Mouse (Mus musculus) thymus, adult 2 months (tissue): ENCODE measurements around the gene Phactr2.

ENCODE experiments used
- CTCF ChIP-seq: fragments of 200-500 bp; IDR thresholded peaks from 2 replicates; pipeline ENCODE4 v1.5.1; 2012; ENCODE audit warnings: mild to moderate bottlenecking, control low read depth, low read length, moderate library complexity, borderline replicate concordance; ENCODE audit not compliant: control insufficient read depth, poor library complexity, insufficient read depth; ENCODE audit errors: extremely low read depth
- POLR2A ChIP-seq: fragments of 200-500 bp; IDR thresholded peaks from 2 replicates; pipeline ENCODE4 v1.6.1; 2012; ENCODE audit warnings: mild to moderate bottlenecking, low read length, control low read depth, moderate library complexity; ENCODE audit not compliant: control insufficient read depth, poor library complexity, insufficient read depth; ENCODE audit errors: extremely low read depth

DNA sequence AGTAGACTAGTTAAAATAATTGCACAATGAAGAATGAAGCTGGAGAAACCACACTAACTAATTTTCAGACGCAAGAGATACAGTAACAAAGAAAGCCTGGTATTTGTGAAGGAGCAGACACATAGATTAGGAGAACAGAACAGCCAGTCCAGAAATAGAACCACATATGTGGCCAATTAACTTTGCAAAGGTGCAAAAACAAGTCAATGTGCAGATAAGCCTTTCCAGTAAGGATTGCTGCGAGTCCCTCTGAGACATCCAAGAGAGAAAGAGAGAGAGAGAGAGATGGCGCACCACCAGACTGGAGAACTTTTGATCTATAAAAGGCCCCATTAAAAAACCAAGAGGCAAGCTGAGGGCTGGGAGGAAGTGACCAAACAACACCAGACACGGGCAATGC lies 190.8 kb downstream of the Phactr2 start:
- TF ChIP-seq CTCF, result no peak
- TF ChIP-seq POLR2A, result no peak
